In the genomic region with DNA sequence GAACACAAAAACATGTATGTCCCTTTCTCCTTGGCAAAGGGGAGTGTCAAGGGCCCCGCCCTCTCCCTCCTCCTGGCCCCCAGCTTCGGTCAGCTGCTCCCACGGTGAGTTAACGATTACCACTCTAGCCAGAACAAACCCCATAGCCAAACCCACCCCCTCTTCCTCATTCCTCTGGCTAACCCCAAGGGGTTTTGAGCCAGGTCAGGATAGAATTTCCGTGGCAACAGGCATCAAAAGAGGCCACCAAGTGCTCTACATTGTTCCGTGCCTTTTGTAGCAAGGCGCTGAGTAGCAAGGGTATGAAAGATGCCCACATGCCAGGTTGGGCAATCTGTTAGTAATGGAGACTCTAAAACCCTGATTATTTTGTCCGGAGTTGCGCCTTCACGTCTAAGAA, we compare ENCODE assay signal across 7 mouse cellular contexts. TPM values are rescaled to one million over a fixed set of nuclear protein-coding genes. Genes with fewer than 3 reads are reported as not detected.
A peak's percentile ranks its signal among the peaks of the same experiment; 100 is the strongest.
DNase-seq lines count a peak whose midpoint lies in the region; ATAC-seq and TF ChIP-seq lines count a peak whose summit lies in the region.

No protein-coding gene starts in this region.

- TF ChIP-seq POLR2A in liver, adult 2 months (IDR thresholded peaks at IDR 0.05; ENCODE audit: extremely low read depth, insufficient read depth, low read length): no peak

- TF ChIP-seq CTCF in E14TG2a.4 (conservative IDR thresholded peaks at IDR 0.05; ENCODE audit: low read length) (no peak), Patski (IDR thresholded peaks at IDR 0.05) (no peak)
- TF ChIP-seq CTCF in liver, adult 2 months (IDR thresholded peaks at IDR 0.05; ENCODE audit: low read depth, low read length): no peak

- 3% methylated on average over 10 of the region's 10 CpGs for WGBS in hindbrain, embryonic 16.5 days
- WGBS in liver, adult 2 months: 13% methylated on average over 10 of the region's 10 CpGs

- CTCF ChIA-PET in Patski (lab: Charles Lee): interaction anchor here (1.3 to 1.7 kb wide), 2 partner anchors 20 to 21 kb away, joined by 3 read pairs; no protein-coding TSS in a partner anchor

- H3K27ac ChIP-seq in hindbrain, embryonic 16.5 days (ENCODE audit: low read depth, low read length): peak overlapping the region; percentile 97
- H3K27ac ChIP-seq in liver, adult 2 months (replicated peaks; ENCODE audit: insufficient read depth, low read depth, low read length): peak overlapping the region; percentile 66

- POLR2A ChIA-PET in Patski (lab: Charles Lee): interaction anchor here (0.8 to 1.7 kb wide), 7 partner anchors 12 to 204 kb away, joined by 3 to 7 read pairs (median 3); a partner anchor contains a TSS

- H3K4me1 ChIP-seq in E14TG2a.4 (replicated peaks; ENCODE audit: low read depth, low read length): peaks cover 68% of the 10 kb centered on the region
- H3K4me1 ChIP-seq in hindbrain, embryonic 16.5 days (ENCODE audit: control insufficient read depth, insufficient read depth, low read depth, low read length): peaks cover 22% of the 10 kb centered on the region
- H3K4me1 ChIP-seq in liver, adult 2 months (ENCODE audit: control insufficient read depth, insufficient read depth, low read length): peaks cover 19% of the 10 kb centered on the region

- in situ Hi-C loops in Patski (cut with MboI; ENCODE audit: low pct_unique_long_range_greater_than_20kb): no loop called here

- H3K9me3 ChIP-seq in E14TG2a.4 (ENCODE audit: low read length): no peaks in the 10 kb centered on the region
- H3K9me3 ChIP-seq in hindbrain, embryonic 16.5 days (ENCODE audit: control insufficient read depth, low read length): no peaks in the 10 kb centered on the region

- peak overlapping the region; percentile 93 for H3K4me3 ChIP-seq in E14TG2a.4 (replicated peaks; ENCODE audit: low read length)
- H3K4me3 ChIP-seq in hindbrain, embryonic 16.5 days (ENCODE audit: low read length): peak overlapping the region; percentile 89
- H3K4me3 ChIP-seq in liver, adult 2 months (ENCODE audit: insufficient read depth, low read depth, low read length): peak overlapping the region; percentile 85

- peak overlapping the region; percentile 95 for H3K9ac ChIP-seq in hindbrain, embryonic 16.5 days (ENCODE audit: low read depth, low read length)
- H3K9ac ChIP-seq in liver, adult 2 months (ENCODE audit: low read depth, low read length): peak overlapping the region; percentile 92

- H3K4me2 ChIP-seq in hindbrain, embryonic 16.5 days (ENCODE audit: low read length): peak overlapping the region; percentile 86

- peaks cover 18% of the 10 kb centered on the region for H3K27me3 ChIP-seq in E14TG2a.4 (ENCODE audit: insufficient read depth, low read length)
- H3K27me3 ChIP-seq in Patski: no peaks in the 10 kb centered on the region
- no peaks in the 10 kb centered on the region for H3K27me3 ChIP-seq in hindbrain, embryonic 16.5 days (replicated peaks; ENCODE audit: control insufficient read depth, insufficient read depth, low read length)
- H3K27me3 ChIP-seq in liver, adult 2 months (ENCODE audit: control insufficient read depth, insufficient read depth, low read length): no peaks in the 10 kb centered on the region

- ATAC-seq in Patski: peak; percentile 33
- ATAC-seq in hindbrain, embryonic 16.5 days: 0 out of 2 replicates have a peak, but pooled peaks have one; percentile 9

- DNase-seq in Patski (ENCODE audit: low read depth, low spot score): no peak
- DNase-seq in gastrocnemius, adult 18-20 months (ENCODE audit: low spot score): peak; percentile 63
- DNase-seq in liver, adult 2 months (ENCODE audit: extremely low read depth, low read depth, low spot score): peak; percentile 69
- DNase-seq in neural tube, embryonic 10.5 days (ENCODE audit: extremely low spot score, low spot score): peak; percentile 48
- no peak for DNase-seq in urinary bladder, postnatal 10 days (ENCODE audit: low spot score)

- H3K36me3 ChIP-seq in E14TG2a.4 (ENCODE audit: insufficient read depth, low read length): no peaks in the 10 kb centered on the region
- 0 out of 2 replicates have a peak, but pooled peaks cover 2% of the 10 kb centered on the region for H3K36me3 ChIP-seq in hindbrain, embryonic 16.5 days (ENCODE audit: control insufficient read depth, insufficient read depth, low read length)
- H3K36me3 ChIP-seq in liver, adult 2 months (ENCODE audit: control insufficient read depth, insufficient read depth, low read length): no peaks in the 10 kb centered on the region

- H3K79me2 ChIP-seq in liver, adult 2 months (ENCODE audit: control insufficient read depth, insufficient read depth, low read length): peaks cover 10% of the 10 kb centered on the region; the same call in 1 of the 2 replicates

RNA-seq across cellular contexts. Expression of a gene that starts 1.2 kb away (rescaled TPM):
- polyA plus RNA-seq in Patski (2021): 679 TPM
- total RNA-seq in gastrocnemius, adult 18-20 months (2021): 100 to 1,000 TPM; 317 to 516 TPM
- 215 and 225 TPM in 2 replicates for polyA plus RNA-seq in hindbrain, embryonic 16.5 days (2015; fragmentation: Nextera tagmentation; extraction: Ambion mirVana)
- 177 and 195 TPM in 2 replicates for total RNA-seq in liver, adult 2 months (2014; rRNA removed)
- polyA plus RNA-seq in liver, adult 2 months (2012; rRNA removed): 163 and 164 TPM in 2 replicates

Comparison
In these comparisons a context has a peak if more than half of its experiments do, and no peak if none do; other contexts are left out.
1. DNase-seq: peak in gastrocnemius, adult 18-20 months (single experiment), liver, adult 2 months (single experiment) and neural tube, embryonic 10.5 days (single experiment); none in Patski (single experiment) and urinary bladder, postnatal 10 days (single experiment).
2. Peak in every context shown above with its lines, with median percentiles within 50 percentile points of each other: H3K4me3 ChIP-seq.